Comparison of ENCODE assay signal across 14 mouse cellular contexts in the genomic region with DNA sequence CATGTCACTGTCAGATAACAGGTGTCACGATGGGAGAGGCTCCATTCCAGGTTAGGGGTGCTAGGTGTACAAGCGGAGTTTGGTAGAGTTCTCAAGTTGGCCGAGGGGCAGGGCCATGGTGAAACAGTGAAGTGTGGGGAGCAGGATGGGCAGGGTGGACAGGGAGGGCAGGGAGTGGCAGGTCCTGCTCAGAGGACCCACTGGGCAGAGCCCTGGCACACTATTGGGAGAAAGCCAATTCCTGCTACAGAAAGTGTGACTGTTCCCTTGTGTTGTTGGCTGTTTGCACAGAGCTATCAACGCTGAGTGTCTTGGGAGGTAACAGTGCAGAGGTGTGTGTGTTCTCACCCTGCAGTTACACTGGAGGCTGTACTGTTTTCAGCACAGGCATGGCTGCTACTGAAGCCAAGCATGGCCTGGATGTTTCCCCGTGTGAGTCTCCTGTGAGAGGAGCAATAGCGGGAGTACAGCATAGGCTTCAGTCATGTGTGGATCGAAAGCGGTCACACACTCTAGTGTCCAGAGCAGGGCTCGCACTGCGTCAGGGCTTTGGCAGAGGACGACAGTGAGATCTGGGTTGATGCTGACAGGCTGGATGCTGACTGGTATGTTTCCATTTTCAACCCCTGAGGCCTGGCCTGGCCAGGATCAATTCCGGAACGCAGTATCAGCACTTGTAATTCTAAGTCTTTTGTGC.
DNase-seq lines count a peak whose midpoint lies in the region; ATAC-seq and TF ChIP-seq lines count a peak whose summit lies in the region.
"Had no signal": no experiment of that assay in that cellular context is flagged by ENCODE, and none has a peak within 500 bp of the region (broad histone marks: within the 10 kb centered on the region; RNA-seq: fewer than 3 reads in every experiment).

No protein-coding gene starts in this region.

- no peak overlapping the region for H3K9ac ChIP-seq in lung, postnatal 0 days (replicated peaks; ENCODE audit: low read depth)
- no peak overlapping the region; the same call in 1 of the 2 replicates for H3K9ac ChIP-seq in stomach, embryonic 15.5 days
- H3K9ac ChIP-seq: hindbrain, embryonic 15.5 days had no signal

- H3K9me3 ChIP-seq in lung, postnatal 0 days (ENCODE audit: low read length), result no peaks in the 10 kb centered on the region
- H3K9me3 ChIP-seq in stomach, embryonic 15.5 days, result no peaks in the 10 kb centered on the region
- H3K9me3 ChIP-seq: G1E; hindbrain, embryonic 15.5 days had no signal

- no peaks in the 10 kb centered on the region for H3K27me3 ChIP-seq in lung, postnatal 0 days (replicated peaks; ENCODE audit: insufficient read depth, low read length)
- no peaks in the 10 kb centered on the region for H3K27me3 ChIP-seq in stomach, embryonic 15.5 days (replicated peaks)
- H3K27me3 ChIP-seq: hindbrain, embryonic 15.5 days had no signal

- peak; percentile 31; the same call in 1 of the 2 replicates for ATAC-seq in lung, postnatal 0 days
- peak; percentile 6; the same call in 1 of the 2 replicates for ATAC-seq in granulocyte monocyte progenitor cell, adult 5-6 weeks (replicated peaks; ENCODE audit: poor library complexity, severe bottlenecking)
- ATAC-seq in stomach, embryonic 15.5 days (ENCODE audit: insufficient read depth, low FRiP score, low read depth), result no peak; the same call in 1 of the 2 replicates

- intact Hi-C loops in heart, postnatal 36 days (cut with DNase I), result no loop called here

- no peaks in the 10 kb centered on the region for H3K36me3 ChIP-seq in lung, postnatal 0 days (ENCODE audit: insufficient read depth, low read length)
- H3K36me3 ChIP-seq in stomach, embryonic 15.5 days, result no peaks in the 10 kb centered on the region
- H3K36me3 ChIP-seq: hindbrain, embryonic 15.5 days had no signal

- no peak for TF ChIP-seq CTCF in lung, postnatal 0 days (IDR thresholded peaks at IDR 0.05)

- peaks cover 4% of the 10 kb centered on the region; the same call in 1 of the 2 replicates for H3K4me1 ChIP-seq in lung, postnatal 0 days (ENCODE audit: insufficient read depth, low read depth, low read length)
- peaks cover 24% of the 10 kb centered on the region for H3K4me1 ChIP-seq in stomach, embryonic 15.5 days

- H3K4me2 ChIP-seq in lung, postnatal 0 days (replicated peaks; ENCODE audit: low read depth, low read length), result no peak overlapping the region
- no peak overlapping the region for H3K4me2 ChIP-seq in stomach, embryonic 15.5 days
- H3K4me2 ChIP-seq: hindbrain, embryonic 15.5 days; liver, embryonic 11.5 days had no signal

- TF ChIP-seq EP300 in lung, postnatal 0 days (IDR thresholded peaks at IDR 0.05), result no peak

- H3K27ac ChIP-seq in lung, postnatal 0 days (ENCODE audit: low read length), result no peak overlapping the region
- peak overlapping the region; percentile 26; the same call in 1 of the 2 replicates for H3K27ac ChIP-seq in stomach, embryonic 15.5 days
- H3K27ac ChIP-seq: hindbrain, embryonic 15.5 days had no signal

- DNase-seq in heart, adult 11 months, result peak; percentile 93
- DNase-seq in heart, postnatal 36 days, result no peak
- no peak for DNase-seq in lung, postnatal 0 days (ENCODE audit: low spot score)
- no peak for DNase-seq in lung, postnatal 10 days
- DNase-seq in spleen, postnatal 10 days (ENCODE audit: low spot score in 2 of 2), result no peak
- DNase-seq in embryo, embryonic 11 days, result no peak
- DNase-seq: B cell, adult 2 months; kidney, postnatal 14 days had no signal

- 70% methylated on average over 13 of the region's 13 CpGs for WGBS in lung, postnatal 0 days
- WGBS in stomach, embryonic 15.5 days, result 72% methylated on average over 13 of the region's 13 CpGs

- H3K4me3 ChIP-seq in lung, postnatal 0 days (ENCODE audit: low read depth, low read length), result no peak overlapping the region
- H3K4me3 ChIP-seq in stomach, embryonic 15.5 days (replicated peaks), result no peak overlapping the region
- H3K4me3 ChIP-seq: erythroblast, embryonic 14.5 days; hindbrain, embryonic 15.5 days had no signal
